Mouse (Mus musculus) MEL-GATA-1-ER (cell line): ENCODE results near the gene Tmtc4.

Experiments used
- DNase-seq: peaks from one replicate; pipeline ENCODE4 v3.0.0-alpha.2; 2012; ENCODE audit warnings: low read depth; ENCODE audit errors: extremely low read depth

Gene Tmtc4

GRCm38 (mm10) chr14:122902884-122903283 lies 81.0 kb downstream of the Tmtc4 start:
- DNase-seq, result no peak

GRCm38 (mm10) chr14:122902136-122902535 lies 81.7 kb downstream of the Tmtc4 start:
- DNase-seq, result no peak

- DNase-seq, result no peak
These were observed 82.1 kb downstream of the Tmtc4 start for GRCm38 (mm10) chr14:122901715-122902114.

GRCm38 (mm10) chr14:122901177-122901576 lies 82.7 kb downstream of the Tmtc4 start:
- no peak for DNase-seq

GRCm38 (mm10) chr14:122900679-122901078 lies 83.2 kb downstream of the Tmtc4 start:
- DNase-seq, result no peak

- no peak for DNase-seq
These were observed 85.3 kb downstream of the Tmtc4 start for GRCm38 (mm10) chr14:122898550-122898949.

- DNase-seq, result no peak
These were observed 87.7 kb downstream of the Tmtc4 start for GRCm38 (mm10) chr14:122896106-122896505.

GRCm38 (mm10) chr14:122891470-122891968 lies 92.3 kb downstream of the Tmtc4 start:
- no peak for DNase-seq

GRCm38 (mm10) chr14:122888480-122888872 lies 95.4 kb downstream of the Tmtc4 start:
- DNase-seq, result no peak

GRCm38 (mm10) chr14:122887702-122888479 lies 95.9 kb downstream of the Tmtc4 start:
- no peak for DNase-seq

- DNase-seq, result no peak
These were observed 96.6 kb downstream of the Tmtc4 start for GRCm38 (mm10) chr14:122887278-122887677.

GRCm38 (mm10) chr14:122885893-122886292 lies 97.9 kb downstream of the Tmtc4 start:
- no peak for DNase-seq

GRCm38 (mm10) chr14:122883821-122884584 lies 99.8 kb downstream of the Tmtc4 start:
- no peak for DNase-seq

- no peak for DNase-seq
These were observed 100.4 kb downstream of the Tmtc4 start for GRCm38 (mm10) chr14:122883410-122883806.

GRCm38 (mm10) chr14:122882795-122883409 lies 100.9 kb downstream of the Tmtc4 start:
- DNase-seq, result no peak

- DNase-seq, result no peak
These were observed 101.6 kb downstream of the Tmtc4 start for GRCm38 (mm10) chr14:122882201-122882639.

- DNase-seq, result no peak
These were observed 102.1 kb downstream of the Tmtc4 start for GRCm38 (mm10) chr14:122881699-122882098.

- DNase-seq, result no peak
These were observed 103.5 kb downstream of the Tmtc4 start for GRCm38 (mm10) chr14:122880291-122880690.

GRCm38 (mm10) chr14:122877787-122878186 lies 106.0 kb downstream of the Tmtc4 start:
- no peak for DNase-seq

- DNase-seq, result no peak
These were observed 107.1 kb downstream of the Tmtc4 start for GRCm38 (mm10) chr14:122876723-122877122.

- peak; percentile 41 for DNase-seq
These were observed 107.7 kb downstream of the Tmtc4 start for GRCm38 (mm10) chr14:122876163-122876562.

- no peak for DNase-seq
These were observed 108.2 kb downstream of the Tmtc4 start for GRCm38 (mm10) chr14:122875636-122876035.
